Mouse (Mus musculus) hindbrain, postnatal 0 days (tissue): ENCODE measurements at regions not wholly inside any gene's neighbourhood (a gene's known extent, or its start where the extent isn't known, plus 50 kb on each side); places are given as distances from the start of the nearest gene placed in this dataset.

Source experiments
- ATAC-seq: fragments of 200-750 bp; cut with Nextera tagmentation; 2 replicates; pipeline ENCODE4 v1.8.0; 2017; ENCODE audit warnings: mild to moderate bottlenecking, moderate TSS enrichment, moderate library complexity
- DNase-seq: peaks from one replicate; pipeline ENCODE4 v3.0.0-alpha.2; 2015; ENCODE audit warnings: low spot score
- H3K27ac ChIP-seq: fragments of 300-500 bp; sonication (generic); 2 replicates; pipeline ENCODE4 v1.5.1; 2014; ENCODE audit warnings: mild to moderate bottlenecking
- H3K27me3 ChIP-seq: fragments of 300-500 bp; sonication (generic); 2 replicates; pipeline ENCODE4 v1.6.1; 2014; ENCODE audit warnings: low read length, mixed read lengths; ENCODE audit not compliant: insufficient read depth
- H3K36me3 ChIP-seq: fragments of 300-500 bp; sonication (generic); 2 replicates; pipeline ENCODE4 v1.6.1; 2014; ENCODE audit warnings: low read length, mixed read lengths; ENCODE audit not compliant: insufficient read depth
- H3K4me1 ChIP-seq: fragments of 300-500 bp; sonication (generic); 2 replicates; pipeline ENCODE4 v1.6.1; 2014; ENCODE audit warnings: antibody characterized with exemption, low read length, mixed read lengths; ENCODE audit not compliant: insufficient read depth
- H3K4me2 ChIP-seq: fragments of 300-500 bp; sonication (generic); 2 replicates; pipeline ENCODE4 v1.6.1; 2014; ENCODE audit warnings: low read depth, mild to moderate bottlenecking, low read length, moderate library complexity, mixed read lengths
- H3K4me3 ChIP-seq: fragments of 300-500 bp; sonication (generic); 2 replicates; pipeline ENCODE4 v1.5.1; 2014; ENCODE audit warnings: low read length
- H3K9ac ChIP-seq: fragments of 300-500 bp; sonication (generic); replicated peaks from 2 replicates; pipeline ENCODE4 v1.6.1; 2014; ENCODE audit warnings: mild to moderate bottlenecking, low read length, moderate library complexity, mixed read lengths
- H3K9me3 ChIP-seq: fragments of 300-500 bp; sonication (generic); 2 replicates; pipeline ENCODE4 v1.6.1; 2016; ENCODE audit warnings: low read length, mixed read lengths
- CTCF ChIP-seq: IDR thresholded peaks from 2 replicates; pipeline ENCODE4 v1.5.1; 2016; ENCODE audit warnings: antibody characterized with exemption, control low read depth, low read depth
- WGBS: fragments of 180-500 bp; shearing (Covaris S2); extraction: QIAGEN DNeasy Blood & Tissue Kit; methylation state at CpG from one replicate; pipeline ENCODE4 v1.1.7; 2014; 5-methylcytosine and 5-hydroxymethylcytosine counted together

- Histone ChIP-seq H3K4me3 (no peak overlapping the region), H3K9ac (no peak overlapping the region), H3K4me1 (no peaks in the 10 kb centered on the region), H3K4me2 (no peak overlapping the region), H3K27me3 (no peaks in the 10 kb centered on the region), H3K27ac (no peak overlapping the region), H3K9me3 (no peaks in the 10 kb centered on the region), H3K36me3 (no peaks in the 10 kb centered on the region)
- DNase-seq (no peak), ATAC-seq (no peak)
- TF ChIP-seq CTCF, result no peak
These were observed 874.1 kb upstream of the Gje1 start for GRCm38 (mm10) chr10:15592161-15592560.

DNA sequence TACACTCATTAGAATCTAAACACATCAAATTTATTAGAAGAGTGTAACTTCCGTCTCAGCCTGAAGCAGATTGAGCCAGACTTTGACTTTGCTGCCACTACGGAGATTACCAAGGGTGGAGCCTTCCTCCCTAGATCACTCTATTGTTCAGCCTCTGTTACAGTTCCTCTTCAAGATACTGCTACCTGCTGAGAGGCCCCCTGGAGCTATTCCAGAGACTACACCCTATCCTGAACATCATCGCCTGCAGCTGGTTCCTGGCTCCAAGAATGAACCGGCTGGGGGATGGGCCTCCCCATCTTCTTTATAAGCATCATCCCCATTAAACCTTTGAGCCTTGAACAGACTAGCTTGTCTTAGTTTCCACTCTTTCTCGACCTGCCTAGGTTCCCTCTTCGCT, 868.1 kb upstream of the Gje1 start:
- TF ChIP-seq CTCF, result no peak
- Histone ChIP-seq H3K27me3 (no peaks in the 10 kb centered on the region), H3K36me3 (no peaks in the 10 kb centered on the region), H3K4me1 (no peaks in the 10 kb centered on the region), H3K4me2 (no peak overlapping the region), H3K27ac (no peak overlapping the region), H3K4me3 (no peak overlapping the region), H3K9ac (no peak overlapping the region), H3K9me3 (no peaks in the 10 kb centered on the region)
- no peak for DNase-seq
- no peak for ATAC-seq
- WGBS, result 72% methylated on average over 6 of the region's 6 CpGs

GRCm38 (mm10) chr10:15564119-15564518, 846.1 kb upstream of the Gje1 start:
- Histone ChIP-seq H3K27me3 (no peaks in the 10 kb centered on the region), H3K36me3 (no peaks in the 10 kb centered on the region), H3K4me1 (no peaks in the 10 kb centered on the region), H3K9me3 (no peaks in the 10 kb centered on the region; the same call in 1 of the 2 replicates), H3K4me2 (no peak overlapping the region), H3K9ac (no peak overlapping the region), H3K4me3 (no peak overlapping the region), H3K27ac (no peak overlapping the region)
- ATAC-seq (no peak), DNase-seq (no peak)
- TF ChIP-seq CTCF, result no peak

DNA sequence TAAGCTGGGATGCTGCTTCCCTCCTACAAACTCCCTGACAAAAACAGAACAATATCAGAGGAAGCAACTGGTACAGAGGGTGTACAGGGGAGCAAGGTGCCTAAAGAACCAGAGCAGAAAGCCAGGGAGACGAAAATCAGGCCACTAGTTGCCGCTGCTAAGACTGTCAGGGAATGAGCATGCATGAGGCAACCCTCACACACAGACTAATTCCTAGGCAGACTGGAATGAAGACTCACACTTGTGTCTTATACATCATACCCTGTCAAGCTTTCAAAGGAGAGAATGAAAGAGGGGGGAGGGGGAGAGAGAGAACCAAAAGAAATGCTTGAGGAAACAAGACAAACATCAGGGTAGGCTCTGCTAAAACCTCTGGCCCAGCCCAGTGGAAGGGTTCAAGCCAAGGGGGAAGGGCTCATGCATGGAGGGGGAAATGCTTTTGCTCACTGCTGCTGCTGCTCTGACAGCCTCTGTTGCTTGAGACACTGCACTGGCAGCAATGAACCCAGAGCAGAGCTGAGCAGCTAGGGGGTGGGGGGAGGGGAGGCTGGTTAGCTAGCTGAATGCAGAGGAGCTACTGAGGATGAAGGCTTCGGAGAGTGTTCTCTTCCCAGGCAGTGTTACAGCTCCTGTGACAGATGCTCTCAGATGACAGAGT, 835.5 kb upstream of the Gje1 start:
- ATAC-seq (no peak), DNase-seq (no peak)
- 40% methylated on average over 3 of the region's 3 CpGs for WGBS
- Histone ChIP-seq H3K4me3 (no peak overlapping the region), H3K36me3 (no peaks in the 10 kb centered on the region), H3K27me3 (no peaks in the 10 kb centered on the region), H3K27ac (no peak overlapping the region), H3K4me2 (no peak overlapping the region), H3K9ac (no peak overlapping the region), H3K4me1 (no peaks in the 10 kb centered on the region), H3K9me3 (no peaks in the 10 kb centered on the region)
- no peak for TF ChIP-seq CTCF

- H3K36me3 ChIP-seq, result no peaks in the 10 kb centered on the region
- H3K27me3 ChIP-seq, result no peaks in the 10 kb centered on the region
- no peak for TF ChIP-seq CTCF
- H3K4me2 ChIP-seq, result no peak overlapping the region
- H3K9ac ChIP-seq, result no peak overlapping the region
- peak; percentile 72 for ATAC-seq
- DNase-seq, result peak; percentile 48
- H3K4me3 ChIP-seq, result no peak overlapping the region
- no peak overlapping the region for H3K27ac ChIP-seq
- H3K9me3 ChIP-seq, result no peaks in the 10 kb centered on the region
- WGBS, result 17% methylated on average over 2 of the region's 2 CpGs
- no peaks in the 10 kb centered on the region for H3K4me1 ChIP-seq
These were observed 823.9 kb upstream of the Gje1 start for GRCm38 (mm10) chr10:15541797-15542350.

GRCm38 (mm10) chr10:15540780-15541426, 822.9 kb upstream of the Gje1 start:
- Histone ChIP-seq H3K4me1 (no peaks in the 10 kb centered on the region), H3K4me2 (no peak overlapping the region), H3K4me3 (no peak overlapping the region), H3K27ac (no peak overlapping the region), H3K9me3 (no peaks in the 10 kb centered on the region), H3K27me3 (no peaks in the 10 kb centered on the region), H3K9ac (no peak overlapping the region), H3K36me3 (no peaks in the 10 kb centered on the region)
- no peak for ATAC-seq
- 66% methylated on average over 4 of the region's 4 CpGs for WGBS
- TF ChIP-seq CTCF, result no peak
- DNase-seq, result no peak

GRCm38 (mm10) chr10:15536053-15536452, 818.0 kb upstream of the Gje1 start:
- Histone ChIP-seq H3K27me3 (no peaks in the 10 kb centered on the region), H3K4me1 (no peaks in the 10 kb centered on the region), H3K9ac (no peak overlapping the region), H3K4me2 (no peak overlapping the region), H3K4me3 (no peak overlapping the region), H3K9me3 (no peaks in the 10 kb centered on the region), H3K27ac (no peak overlapping the region), H3K36me3 (no peaks in the 10 kb centered on the region)
- TF ChIP-seq CTCF, result no peak
- ATAC-seq (no peak), DNase-seq (no peak)
- WGBS, result 94% methylated on average over 2 of the region's 2 CpGs
